Mouse (Mus musculus): ENCODE results near the gene Frmd4a. TPM values are rescaled to one million over a fixed set of nuclear protein-coding genes. Genes with fewer than 3 reads are reported as not detected.

Frmd4a gene
- polyA plus RNA-seq, 1 experiment from 2014 or later = 19.3 TPM

DNA sequence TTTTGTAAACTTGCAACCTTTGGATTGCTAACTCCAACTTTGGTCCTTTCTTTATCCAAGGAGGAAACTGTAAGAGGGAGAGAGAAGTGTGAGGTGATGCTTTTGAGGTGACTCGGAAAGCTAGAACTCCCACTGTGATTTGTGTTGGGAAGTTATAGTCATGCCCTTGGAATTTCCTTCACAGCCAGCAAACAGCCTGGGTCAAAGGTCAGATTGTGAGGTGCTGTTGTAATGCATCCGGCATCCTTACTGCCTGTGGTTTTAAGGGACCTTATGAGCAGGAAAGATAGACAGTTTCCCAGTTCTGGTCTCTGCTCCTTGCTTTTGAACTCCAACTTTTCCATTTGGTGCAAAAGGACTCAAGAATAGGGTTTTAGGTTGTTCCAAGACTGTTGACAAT, 404.2 kb downstream of the Frmd4a start:
- Histone ChIP-seq H3K4me3 (ENCODE audit: low read length) (no peak overlapping the region), H3K9ac (ENCODE audit: low read length) (no peak overlapping the region), H3K36me3 (ENCODE audit: control insufficient read depth, insufficient read depth) (no peaks in the 10 kb centered on the region), H3K4me1 (ENCODE audit: control insufficient read depth, insufficient read depth, low read length) (no peaks in the 10 kb centered on the region), H3K9me3 (replicated peaks; ENCODE audit: control insufficient read depth, low read length) (no peaks in the 10 kb centered on the region), H3K4me2 (ENCODE audit: low read depth, low read length) (no peak overlapping the region), H3K27ac (ENCODE audit: low read length) (no peak overlapping the region), H3K27me3 (ENCODE audit: control insufficient read depth, insufficient read depth, low read length) (no peaks in the 10 kb centered on the region)
- 0 out of 2 replicates have a peak, but pooled peaks have one; percentile 41 for ATAC-seq (replicated peaks; ENCODE audit: extremely low read depth, insufficient read depth, low FRiP score)
- WGBS = 42% methylated on average over 2 of the region's 2 CpGs

DNA sequence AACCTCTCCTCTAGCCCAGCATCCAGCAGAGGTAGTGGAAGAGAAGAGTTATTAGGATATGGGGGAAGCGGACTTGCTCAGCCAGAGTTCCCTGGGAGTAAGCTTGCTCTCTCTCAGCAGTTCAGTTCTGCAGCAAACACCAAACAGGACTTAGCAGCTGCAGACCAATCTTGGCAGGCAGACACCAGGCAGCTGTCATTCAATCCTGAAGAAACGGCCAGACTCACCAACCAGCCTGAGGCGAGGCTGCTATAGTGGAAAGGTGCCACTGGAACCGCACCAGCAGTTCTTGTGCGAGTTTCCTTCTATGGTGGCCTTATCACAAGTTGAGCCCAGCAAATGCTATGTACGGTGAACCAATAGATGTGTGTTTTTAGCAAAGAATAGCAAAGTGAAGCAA, 406.4 kb downstream of the Frmd4a start:
- Histone ChIP-seq H3K36me3 (ENCODE audit: control insufficient read depth, insufficient read depth) (no peaks in the 10 kb centered on the region), H3K27ac (ENCODE audit: low read length) (no peak overlapping the region), H3K4me1 (ENCODE audit: control insufficient read depth, insufficient read depth, low read length) (no peaks in the 10 kb centered on the region), H3K4me3 (ENCODE audit: low read length) (no peak overlapping the region), H3K9me3 (replicated peaks; ENCODE audit: control insufficient read depth, low read length) (no peaks in the 10 kb centered on the region), H3K9ac (ENCODE audit: low read length) (no peak overlapping the region), H3K4me2 (ENCODE audit: low read depth, low read length) (no peak overlapping the region), H3K27me3 (ENCODE audit: control insufficient read depth, insufficient read depth, low read length) (no peaks in the 10 kb centered on the region)
- 65% methylated on average over 6 of the region's 6 CpGs for WGBS
- no peak for ATAC-seq (replicated peaks; ENCODE audit: extremely low read depth, insufficient read depth, low FRiP score)

DNA sequence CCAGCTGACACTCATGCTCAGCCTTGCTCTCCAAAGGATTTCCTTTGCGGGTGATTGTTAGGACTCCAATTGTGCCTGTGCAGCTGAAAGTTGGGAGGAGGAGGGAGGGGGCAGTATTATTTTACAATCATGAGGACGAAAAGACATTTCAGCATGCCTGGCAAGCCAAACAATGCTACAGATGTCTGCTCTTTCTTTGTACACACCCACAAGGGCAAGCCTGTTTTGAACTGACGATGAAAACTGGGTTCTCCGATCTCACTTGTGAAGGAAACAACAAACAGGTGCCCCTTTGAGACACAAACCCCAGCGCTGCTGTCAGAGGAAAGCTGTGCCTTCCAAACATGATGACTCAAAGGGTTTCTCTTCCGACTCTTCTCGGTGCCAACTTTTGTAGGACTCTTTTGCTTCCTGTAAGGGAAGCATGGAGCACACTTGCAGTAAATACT, 410.9 kb downstream of the Frmd4a start:
- H3K27me3 ChIP-seq (ENCODE audit: control insufficient read depth, insufficient read depth, low read length) = no peaks in the 10 kb centered on the region
- ATAC-seq (replicated peaks; ENCODE audit: extremely low read depth, insufficient read depth, low FRiP score) = no peak
- peaks cover 18% of the 10 kb centered on the region for H3K4me1 ChIP-seq (ENCODE audit: control insufficient read depth, insufficient read depth, low read length)
- no peak overlapping the region for H3K4me2 ChIP-seq (ENCODE audit: low read depth, low read length)
- no peak overlapping the region for H3K9ac ChIP-seq (ENCODE audit: low read length)
- no peaks in the 10 kb centered on the region for H3K9me3 ChIP-seq (replicated peaks; ENCODE audit: control insufficient read depth, low read length)
- no peak overlapping the region for H3K4me3 ChIP-seq (ENCODE audit: low read length)
- H3K27ac ChIP-seq (ENCODE audit: low read length) = peak overlapping the region; percentile 28
- WGBS = 41% methylated on average over 7 of the region's 7 CpGs
- H3K36me3 ChIP-seq (ENCODE audit: control insufficient read depth, insufficient read depth) = no peaks in the 10 kb centered on the region

DNA sequence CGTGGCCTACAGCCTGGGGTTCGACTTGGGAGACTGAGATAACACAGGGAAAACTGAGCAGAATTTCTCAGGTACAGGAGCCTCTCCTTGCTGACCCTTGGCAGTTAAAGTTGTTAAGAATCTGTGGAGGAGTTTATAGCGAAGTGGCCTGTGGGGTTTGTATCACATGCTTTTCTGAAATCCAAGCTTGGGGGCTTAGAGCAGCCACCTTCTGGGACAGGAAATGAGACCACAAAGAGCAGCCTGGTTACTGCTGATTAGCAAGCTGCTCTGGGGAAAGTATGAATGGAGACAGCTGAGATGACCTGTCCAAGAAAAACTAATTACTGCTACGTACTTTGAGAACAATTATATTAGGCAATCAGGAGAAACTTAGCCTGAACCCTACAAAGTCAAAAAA, 415.6 kb downstream of the Frmd4a start:
- Histone ChIP-seq H3K9me3 (replicated peaks; ENCODE audit: control insufficient read depth, low read length) (no peaks in the 10 kb centered on the region), H3K27me3 (ENCODE audit: control insufficient read depth, insufficient read depth, low read length) (no peaks in the 10 kb centered on the region), H3K36me3 (ENCODE audit: control insufficient read depth, insufficient read depth) (no peaks in the 10 kb centered on the region), H3K4me1 (ENCODE audit: control insufficient read depth, insufficient read depth, low read length) (peaks cover 24% of the 10 kb centered on the region), H3K4me3 (ENCODE audit: low read length) (no peak overlapping the region), H3K9ac (ENCODE audit: low read length) (no peak overlapping the region), H3K4me2 (ENCODE audit: low read depth, low read length) (no peak overlapping the region), H3K27ac (ENCODE audit: low read length) (peak overlapping the region; percentile 11; the same call in 1 of the 2 replicates)
- ATAC-seq (replicated peaks; ENCODE audit: extremely low read depth, insufficient read depth, low FRiP score) = peak; percentile 56; the same call in 1 of the 2 replicates
- WGBS = 34% methylated on average over 4 of the region's 4 CpGs

DNA sequence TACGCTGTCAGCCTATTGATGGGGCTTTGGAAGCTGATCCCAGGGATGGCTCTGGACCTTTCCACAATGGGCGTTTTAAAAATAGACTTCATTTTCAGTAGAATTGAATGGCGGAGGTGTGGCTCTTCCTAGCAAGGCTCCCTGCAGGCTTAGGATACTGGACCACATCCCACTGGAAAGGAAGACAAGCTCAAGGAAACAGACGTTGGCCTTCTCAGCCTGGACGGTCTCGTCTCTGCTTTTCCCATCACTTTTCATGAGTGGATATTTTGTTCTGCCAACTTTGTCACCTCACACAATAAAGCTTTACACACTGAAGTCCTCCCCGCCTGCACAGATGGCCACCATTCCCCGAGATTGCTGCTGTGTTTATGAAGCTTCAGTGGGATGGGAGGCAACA, 417.5 kb downstream of the Frmd4a start:
- Histone ChIP-seq H3K27ac (ENCODE audit: low read length) (peak overlapping the region; percentile 10; the same call in 1 of the 2 replicates), H3K27me3 (ENCODE audit: control insufficient read depth, insufficient read depth, low read length) (no peaks in the 10 kb centered on the region), H3K4me3 (ENCODE audit: low read length) (no peak overlapping the region), H3K4me1 (ENCODE audit: control insufficient read depth, insufficient read depth, low read length) (peaks cover 24% of the 10 kb centered on the region), H3K36me3 (ENCODE audit: control insufficient read depth, insufficient read depth) (no peaks in the 10 kb centered on the region), H3K9me3 (replicated peaks; ENCODE audit: control insufficient read depth, low read length) (no peaks in the 10 kb centered on the region), H3K9ac (ENCODE audit: low read length) (no peak overlapping the region), H3K4me2 (ENCODE audit: low read depth, low read length) (no peak overlapping the region)
- ATAC-seq (replicated peaks; ENCODE audit: extremely low read depth, insufficient read depth, low FRiP score) = no peak; the same call in 1 of the 2 replicates
- WGBS = 55% methylated on average over 8 of the region's 8 CpGs

DNA sequence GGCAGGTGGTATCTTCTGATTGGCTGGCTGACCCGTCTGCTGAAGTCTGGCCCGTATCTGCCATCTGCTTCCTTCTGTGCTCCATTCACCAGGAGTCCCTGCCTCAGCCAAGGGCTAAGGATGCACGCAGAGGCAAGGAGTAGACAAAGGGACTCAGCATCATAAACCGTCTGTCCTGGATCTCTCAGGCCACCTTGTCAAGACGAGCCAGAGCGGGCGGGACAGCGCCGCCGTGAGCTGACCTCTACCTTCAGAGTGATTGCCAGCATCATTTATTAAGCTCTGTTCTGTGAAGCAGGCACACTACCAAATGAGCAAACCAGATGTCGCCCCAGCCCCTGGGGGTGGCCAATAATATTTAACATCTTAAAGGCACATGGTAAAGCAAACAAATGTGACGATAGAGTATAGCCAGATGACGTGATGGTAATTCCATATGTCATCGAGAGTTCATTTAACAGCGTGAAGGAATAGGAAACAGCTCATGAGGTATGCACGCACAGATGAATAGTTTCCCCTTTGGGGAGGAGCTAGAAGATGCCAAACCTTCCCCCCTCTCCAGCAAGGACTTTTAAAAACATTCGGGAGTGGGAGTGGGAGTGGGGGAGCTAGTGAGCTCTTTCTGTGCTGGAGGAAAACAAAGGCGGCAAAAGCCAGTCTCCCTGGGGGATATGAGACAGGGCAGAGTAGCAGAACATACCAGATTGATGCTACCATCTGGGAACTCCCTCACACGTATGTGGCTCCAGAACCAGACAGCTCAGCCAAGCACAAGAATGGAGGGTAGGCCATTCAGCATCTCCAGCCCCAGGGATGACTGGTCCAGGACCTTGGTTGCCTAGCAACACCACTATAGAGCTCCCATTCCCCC, 419.1 kb downstream of the Frmd4a start:
- no peaks in the 10 kb centered on the region for H3K27me3 ChIP-seq (ENCODE audit: control insufficient read depth, insufficient read depth, low read length)
- H3K27ac ChIP-seq (ENCODE audit: low read length) = no peak overlapping the region
- H3K4me2 ChIP-seq (ENCODE audit: low read depth, low read length) = no peak overlapping the region
- no peak for ATAC-seq (replicated peaks; ENCODE audit: extremely low read depth, insufficient read depth, low FRiP score)
- H3K4me1 ChIP-seq (ENCODE audit: control insufficient read depth, insufficient read depth, low read length) = peaks cover 23% of the 10 kb centered on the region
- no peaks in the 10 kb centered on the region for H3K9me3 ChIP-seq (replicated peaks; ENCODE audit: control insufficient read depth, low read length)
- no peak overlapping the region for H3K9ac ChIP-seq (ENCODE audit: low read length)
- 69% methylated on average over 19 of the region's 19 CpGs for WGBS
- no peaks in the 10 kb centered on the region for H3K36me3 ChIP-seq (ENCODE audit: control insufficient read depth, insufficient read depth)
- no peak overlapping the region for H3K4me3 ChIP-seq (ENCODE audit: low read length)

DNA sequence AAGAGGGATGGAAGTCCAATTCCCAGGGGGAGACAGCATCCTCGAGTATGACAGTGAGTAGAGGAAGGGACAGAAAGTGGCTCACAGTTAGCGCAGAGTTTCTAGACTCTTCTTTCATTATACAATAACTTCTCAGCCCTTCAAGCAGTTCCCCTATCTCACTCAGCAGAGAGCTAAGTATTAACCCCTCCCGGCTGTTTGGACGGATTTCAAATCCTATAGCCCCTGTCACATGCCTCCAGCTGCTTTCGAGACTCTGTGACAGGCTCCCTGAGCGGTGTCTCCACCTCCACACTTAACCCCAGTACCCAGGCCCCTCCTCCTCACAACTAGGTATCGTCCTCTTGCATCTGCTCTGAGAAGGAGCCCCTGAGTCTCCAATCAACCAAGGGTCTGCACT, 421.2 kb downstream of the Frmd4a start:
- no peak; the same call in 1 of the 2 replicates for ATAC-seq (replicated peaks; ENCODE audit: extremely low read depth, insufficient read depth, low FRiP score)
- Histone ChIP-seq H3K27me3 (ENCODE audit: control insufficient read depth, insufficient read depth, low read length) (no peaks in the 10 kb centered on the region), H3K36me3 (ENCODE audit: control insufficient read depth, insufficient read depth) (no peaks in the 10 kb centered on the region), H3K9me3 (replicated peaks; ENCODE audit: control insufficient read depth, low read length) (no peaks in the 10 kb centered on the region), H3K4me1 (ENCODE audit: control insufficient read depth, insufficient read depth, low read length) (peaks cover 10% of the 10 kb centered on the region), H3K9ac (ENCODE audit: low read length) (no peak overlapping the region), H3K4me2 (ENCODE audit: low read depth, low read length) (no peak overlapping the region), H3K4me3 (ENCODE audit: low read length) (no peak overlapping the region), H3K27ac (ENCODE audit: low read length) (no peak overlapping the region)
- 43% methylated on average over 7 of the region's 7 CpGs for WGBS

DNA sequence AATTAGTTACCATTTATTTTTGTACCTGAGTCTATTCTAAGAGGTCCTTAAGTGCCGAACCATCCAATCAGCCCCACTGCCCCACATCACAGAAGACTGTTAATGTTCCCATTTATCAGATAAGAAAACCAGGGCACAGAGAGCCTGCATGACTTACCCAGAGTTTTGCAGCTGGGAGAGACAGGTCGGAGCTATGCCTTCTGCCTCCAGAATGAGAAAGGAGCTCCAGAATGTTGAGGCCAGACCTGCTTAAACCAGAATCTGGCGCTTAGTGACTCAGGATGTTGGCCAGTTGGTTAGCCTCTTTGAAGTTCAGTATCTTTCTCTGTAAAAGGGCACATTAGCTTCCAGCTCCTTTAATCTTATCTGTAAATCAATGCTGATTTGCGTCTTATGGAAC, 422.4 kb downstream of the Frmd4a start:
- no peak for ATAC-seq (replicated peaks; ENCODE audit: extremely low read depth, insufficient read depth, low FRiP score)
- Histone ChIP-seq H3K27me3 (ENCODE audit: control insufficient read depth, insufficient read depth, low read length) (no peaks in the 10 kb centered on the region), H3K4me3 (ENCODE audit: low read length) (no peak overlapping the region), H3K36me3 (ENCODE audit: control insufficient read depth, insufficient read depth) (no peaks in the 10 kb centered on the region), H3K9ac (ENCODE audit: low read length) (no peak overlapping the region), H3K4me1 (ENCODE audit: control insufficient read depth, insufficient read depth, low read length) (peaks cover 7% of the 10 kb centered on the region), H3K4me2 (ENCODE audit: low read depth, low read length) (no peak overlapping the region), H3K27ac (ENCODE audit: low read length) (no peak overlapping the region), H3K9me3 (replicated peaks; ENCODE audit: control insufficient read depth, low read length) (no peaks in the 10 kb centered on the region)
- WGBS = 73% methylated on average over 4 of the region's 4 CpGs

DNA sequence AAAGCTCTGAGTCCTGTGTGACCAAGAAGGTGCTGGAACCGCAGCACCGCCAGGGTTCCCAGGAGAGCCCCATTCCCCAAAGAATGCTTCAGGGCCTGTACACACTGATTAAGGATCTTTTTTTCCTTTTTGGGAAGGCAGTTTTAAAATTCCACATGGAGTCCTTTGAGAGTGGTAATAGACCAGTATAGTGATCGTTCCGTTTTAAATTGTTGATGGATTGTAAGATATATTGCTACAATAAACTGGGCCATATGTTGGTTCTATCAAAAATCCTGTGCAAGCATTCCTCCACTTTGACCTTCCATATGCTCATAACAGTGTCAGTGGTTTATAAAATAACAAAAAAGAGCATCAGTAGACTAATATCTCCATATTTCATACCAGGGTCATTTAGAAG, 424.3 kb downstream of the Frmd4a start:
- H3K4me3 ChIP-seq (ENCODE audit: low read length) = no peak overlapping the region
- ATAC-seq (replicated peaks; ENCODE audit: extremely low read depth, insufficient read depth, low FRiP score) = no peak
- H3K27ac ChIP-seq (ENCODE audit: low read length) = no peak overlapping the region
- H3K27me3 ChIP-seq (ENCODE audit: control insufficient read depth, insufficient read depth, low read length) = no peaks in the 10 kb centered on the region
- peaks cover 21% of the 10 kb centered on the region for H3K4me1 ChIP-seq (ENCODE audit: control insufficient read depth, insufficient read depth, low read length)
- H3K9ac ChIP-seq (ENCODE audit: low read length) = no peak overlapping the region
- no peaks in the 10 kb centered on the region for H3K36me3 ChIP-seq (ENCODE audit: control insufficient read depth, insufficient read depth)
- H3K4me2 ChIP-seq (ENCODE audit: low read depth, low read length) = no peak overlapping the region
- no peaks in the 10 kb centered on the region for H3K9me3 ChIP-seq (replicated peaks; ENCODE audit: control insufficient read depth, low read length)
- WGBS = 90% methylated on average over 4 of the region's 4 CpGs

Measured in heart, embryonic 16.5 days (tissue).